Mouse (Mus musculus) heart, embryonic 15.5 days (tissue): ENCODE results near the gene Irgm1. TPM values are rescaled to one million over a fixed set of nuclear protein-coding genes. Genes with fewer than 3 reads are reported as not detected.

ENCODE experiments used
- ATAC-seq: fragments of 200-750 bp; cut with Nextera tagmentation; replicated peaks from 2 replicates; pipeline ENCODE4 v1.8.0; 2017; ENCODE audit warnings: low read depth, moderate TSS enrichment; ENCODE audit not compliant: insufficient number of reproducible peaks, insufficient read depth, low FRiP score
- H3K27ac ChIP-seq: fragments of 300-500 bp; sonication (generic); 2 replicates; pipeline ENCODE4 v1.5.1; 2015; ENCODE audit warnings: mild to moderate bottlenecking, inconsistent platforms
- H3K27me3 ChIP-seq: fragments of 300-500 bp; sonication (generic); 2 replicates; pipeline ENCODE4 v1.6.1; 2015; ENCODE audit warnings: inconsistent platforms
- H3K36me3 ChIP-seq: fragments of 300-500 bp; sonication (generic); 2 replicates; pipeline ENCODE4 v1.6.1; 2015; ENCODE audit warnings: mild to moderate bottlenecking, inconsistent platforms
- H3K4me1 ChIP-seq: fragments of 300-500 bp; sonication (generic); replicated peaks from 2 replicates; pipeline ENCODE4 v1.6.1; 2015; ENCODE audit warnings: inconsistent platforms
- H3K4me2 ChIP-seq: fragments of 300-500 bp; sonication (generic); 2 replicates; pipeline ENCODE4 v1.6.1; 2015; ENCODE audit warnings: inconsistent platforms, mild to moderate bottlenecking, moderate library complexity
- H3K4me3 ChIP-seq: fragments of 300-500 bp; sonication (generic); 2 replicates; pipeline ENCODE4 v1.5.1; 2015; ENCODE audit warnings: mild to moderate bottlenecking, inconsistent platforms
- H3K9ac ChIP-seq: fragments of 300-500 bp; sonication (generic); 2 replicates; pipeline ENCODE4 v1.6.1; 2015; ENCODE audit warnings: mild to moderate bottlenecking, inconsistent platforms
- H3K9me3 ChIP-seq: fragments of 300-500 bp; sonication (generic); replicated peaks from 2 replicates; pipeline ENCODE4 v1.6.1; 2016; ENCODE audit warnings: inconsistent platforms
- WGBS: fragments of 180-500 bp; shearing (Covaris S2); methylation state at CpG from one replicate; pipeline ENCODE4 v1.1.7; 2015; ENCODE audit warnings: mixed read lengths; 5-methylcytosine and 5-hydroxymethylcytosine counted together
- polyA plus RNA-seq: library from polyadenylated mRNA; unstranded; fragments of >200 nt; fragmentation: Nextera tagmentation; extraction: Ambion mirVana; gene quantifications from 2 replicates; pipeline ENCODE4 v1.2.1, GENCODE M21; 2015

The Irgm1 gene
- polyA plus RNA-seq, 1 experiment from 2014 or later = 8.9 TPM

GRCm38 (mm10) chr11:48817794-48818193 is 53.7 kb downstream of the Irgm1 start:
- Histone ChIP-seq H3K9me3 (no peaks in the 10 kb centered on the region), H3K4me3 (peak overlapping the region; percentile 89), H3K36me3 (peaks cover 14% of the 10 kb centered on the region; the same call in 1 of the 2 replicates), H3K9ac (peak overlapping the region; percentile 92), H3K27me3 (no peaks in the 10 kb centered on the region), H3K4me2 (peak overlapping the region; percentile 81), H3K4me1 (peaks cover 25% of the 10 kb centered on the region), H3K27ac (peak overlapping the region; percentile 99)
- no peak for ATAC-seq
- 5% methylated on average over 9 of the region's 9 CpGs for WGBS

GRCm38 (mm10) chr11:48816800-48817665 is 54.5 kb downstream of the Irgm1 start, which contains the start of gene Trim41:
Trim41 (minus strand) TSS chr11:48817353.
- H3K4me3 ChIP-seq = peak within 1 kb of the TSS; percentile 89
- no peaks in the 10 kb centered on the region for H3K9me3 ChIP-seq
- peaks cover 25% of the 10 kb centered on the region for H3K4me1 ChIP-seq
- ATAC-seq = peak; percentile 96
- H3K27ac ChIP-seq = peak within 1 kb of the TSS; percentile 99
- peak within 1 kb of the TSS; percentile 92 for H3K9ac ChIP-seq
- H3K27me3 ChIP-seq = no peaks in the 10 kb centered on the region
- WGBS = under 1% methylated on average over 77 of the region's 77 CpGs
- H3K4me2 ChIP-seq = peak within 1 kb of the TSS; percentile 81
- H3K36me3 ChIP-seq = peaks cover 20% of the 10 kb centered on the region

- 2% methylated on average over 20 of the region's 23 CpGs for WGBS
- Histone ChIP-seq H3K4me3 (peak overlapping the region; percentile 89), H3K9ac (peak overlapping the region; percentile 92), H3K27ac (peak overlapping the region; percentile 99), H3K36me3 (peaks cover 27% of the 10 kb centered on the region), H3K4me2 (peak overlapping the region; percentile 81), H3K4me1 (peaks cover 25% of the 10 kb centered on the region), H3K9me3 (no peaks in the 10 kb centered on the region), H3K27me3 (no peaks in the 10 kb centered on the region)
- ATAC-seq = peak; percentile 8; the same call in 1 of the 2 replicates
These were observed 55.2 kb downstream of the Irgm1 start for GRCm38 (mm10) chr11:48816281-48816781.

- no peak for ATAC-seq
- H3K9ac ChIP-seq = peak overlapping the region; percentile 92; the same call in 1 of the 2 replicates
- peak overlapping the region; percentile 89 for H3K4me3 ChIP-seq
- no peak overlapping the region; the same call in 1 of the 2 replicates for H3K27ac ChIP-seq
- H3K4me2 ChIP-seq = peak overlapping the region; percentile 81
- no peaks in the 10 kb centered on the region for H3K27me3 ChIP-seq
- H3K9me3 ChIP-seq = no peaks in the 10 kb centered on the region
- WGBS = 71% methylated on average over 16 of the region's 16 CpGs
- H3K36me3 ChIP-seq = peaks cover 32% of the 10 kb centered on the region
- H3K4me1 ChIP-seq = peaks cover 25% of the 10 kb centered on the region
These were observed 55.6 kb downstream of the Irgm1 start for GRCm38 (mm10) chr11:48815851-48816250.

GRCm38 (mm10) chr11:48813782-48814181 is 57.7 kb downstream of the Irgm1 start:
- Histone ChIP-seq H3K9ac (no peak overlapping the region), H3K4me2 (no peak overlapping the region), H3K4me3 (no peak overlapping the region), H3K9me3 (no peaks in the 10 kb centered on the region), H3K27me3 (no peaks in the 10 kb centered on the region), H3K36me3 (peaks cover 49% of the 10 kb centered on the region), H3K4me1 (peaks cover 25% of the 10 kb centered on the region), H3K27ac (no peak overlapping the region)
- ATAC-seq = no peak

Other genes starting within 250 kb of the Irgm1 start
- 338 and 387 TPM in 2 replicates for gene Rack1, start 71.4 kb downstream of the Irgm1 start, polyA plus RNA-seq
- gene Trim41, start 54.3 kb downstream of the Irgm1 start, polyA plus RNA-seq = 4.3 TPM in 2 replicates
- 0.75 and 0.84 TPM in 2 replicates for gene Trim7, start 45.5 kb downstream of the Irgm1 start, polyA plus RNA-seq
- 3.2 and 3.7 TPM in 2 replicates for gene Gm12184, start 45.0 kb downstream of the Irgm1 start, polyA plus RNA-seq
- 0.25 and 0.30 TPM in 2 replicates for gene Gm5431, start 30.5 kb upstream of the Irgm1 start, polyA plus RNA-seq
- 2.1 and 2.8 TPM in 2 replicates for gene Psme2b, start 74.5 kb upstream of the Irgm1 start, polyA plus RNA-seq
- gene Olfr56, start 107.2 kb upstream of the Irgm1 start, polyA plus RNA-seq = 0.10 TPM in 1 of 2 replicates, not detected in the other
- gene 9930111J21Rik1, start 107.7 kb upstream of the Irgm1 start, polyA plus RNA-seq = 0.50 and 1.2 TPM in 2 replicates
- gene Gm12185, start 120.5 kb upstream of the Irgm1 start, polyA plus RNA-seq = 0.06 TPM in 1 of 2 replicates, not detected in the other
- gene Tgtp1, start 122.5 kb upstream of the Irgm1 start, polyA plus RNA-seq = 0.64 and 3.2 TPM in 2 replicates
- gene 9930111J21Rik2, start 179.6 kb upstream of the Irgm1 start, polyA plus RNA-seq = 0.52 and 0.58 TPM in 2 replicates
- 0.23 and 5.3 TPM in 2 replicates for gene Tgtp2, start 192.5 kb upstream of the Irgm1 start, polyA plus RNA-seq
- 1.4 and 4.3 TPM in 2 replicates for gene Ifi47, start 204.9 kb upstream of the Irgm1 start, polyA plus RNA-seq
- gene Olfr1396, start 243.2 kb upstream of the Irgm1 start, polyA plus RNA-seq = 0.15 and 0.18 TPM in 2 replicates